Mouse (Mus musculus) liver, postnatal 0 days (tissue): ENCODE data around the gene Kcnc1. TPM values are rescaled to one million over a fixed set of nuclear protein-coding genes. Genes with fewer than 3 reads are reported as not detected.

ENCODE experiments used
- ATAC-seq: fragments of 200-750 bp; cut with Nextera tagmentation; 2 replicates; pipeline ENCODE4 v1.8.0; 2017; ENCODE audit warnings: mild to moderate bottlenecking, moderate library complexity
- DNase-seq: peaks from one replicate; pipeline ENCODE4 v3.0.0-alpha.2; 2016
- H3K27ac ChIP-seq: fragments of 300-500 bp; sonication (generic); 2 replicates; pipeline ENCODE4 v1.5.1; 2014; ENCODE audit warnings: antibody characterized with exemption, moderate library complexity, mild to moderate bottlenecking, low read depth
- H3K27me3 ChIP-seq: fragments of 300-500 bp; sonication (generic); 2 replicates; pipeline ENCODE4 v1.6.1; 2014; ENCODE audit warnings: low read length, control low read depth, mixed read lengths; ENCODE audit not compliant: insufficient read depth
- H3K36me3 ChIP-seq: fragments of 300-500 bp; sonication (generic); replicated peaks from 2 replicates; pipeline ENCODE4 v1.6.1; 2014; ENCODE audit warnings: mild to moderate bottlenecking, control low read depth, low read length, moderate library complexity, mixed read lengths; ENCODE audit not compliant: insufficient read depth
- H3K4me1 ChIP-seq: fragments of 300-500 bp; sonication (generic); 2 replicates; pipeline ENCODE4 v1.6.1; 2014; ENCODE audit warnings: antibody characterized with exemption, mild to moderate bottlenecking, control low read depth; ENCODE audit not compliant: insufficient read depth
- H3K4me2 ChIP-seq: fragments of 300-500 bp; sonication (generic); 2 replicates; pipeline ENCODE4 v1.6.1; 2014; ENCODE audit warnings: low read depth, mild to moderate bottlenecking, low read length, moderate library complexity, mixed read lengths
- H3K4me3 ChIP-seq: fragments of 300-500 bp; sonication (generic); 2 replicates; pipeline ENCODE4 v1.5.1; 2014; ENCODE audit warnings: low read depth, low read length
- H3K9ac ChIP-seq: fragments of 300-500 bp; sonication (generic); replicated peaks from 2 replicates; pipeline ENCODE4 v1.6.1; 2014; ENCODE audit warnings: mild to moderate bottlenecking, moderate library complexity
- H3K9me3 ChIP-seq: fragments of 300-500 bp; sonication (generic); 2 replicates; pipeline ENCODE4 v1.6.1; 2016; ENCODE audit warnings: mild to moderate bottlenecking, control low read depth, low read length, mixed read lengths
- CTCF ChIP-seq: sonication (generic); IDR thresholded peaks from 2 replicates; pipeline ENCODE4 v1.5.1; 2016; ENCODE audit warnings: antibody characterized with exemption, low read depth
- EP300 ChIP-seq: IDR thresholded peaks from 2 replicates; pipeline ENCODE4 v1.6.1; 2016; ENCODE audit warnings: antibody characterized with exemption, low read depth, mild to moderate bottlenecking
- WGBS: fragments of 180-500 bp; shearing (Covaris S2); extraction: QIAGEN DNeasy Blood & Tissue Kit; methylation state at CpG from one replicate; pipeline ENCODE4 v1.1.7; 2014; ENCODE audit not compliant: insufficient replicate concordance; 5-methylcytosine and 5-hydroxymethylcytosine counted together
- polyA plus RNA-seq: library from polyadenylated mRNA; unstranded; fragments of >200 nt; fragmentation: Nextera tagmentation; extraction: Ambion mirVana; gene quantifications from 2 replicates; pipeline ENCODE4 v1.2.1, GENCODE M21; 2015

Gene Kcnc1
- polyA plus RNA-seq, 1 experiment from 2014 or later, result not detected

GRCm38 (mm10) chr7:46415818-46416425 lies 19.6 kb downstream of the Kcnc1 start:
- DNase-seq, result no peak
- 63% methylated on average over 14 of the region's 14 CpGs for WGBS
- TF ChIP-seq EP300 (no peak), CTCF (no peak)
- H3K9ac ChIP-seq, result no peak overlapping the region
- no peak overlapping the region for H3K27ac ChIP-seq
- ATAC-seq, result no peak
- no peaks in the 10 kb centered on the region for H3K9me3 ChIP-seq
- H3K4me1 ChIP-seq, result no peaks in the 10 kb centered on the region
- H3K4me2 ChIP-seq, result no peak overlapping the region
- no peaks in the 10 kb centered on the region for H3K36me3 ChIP-seq
- no peak overlapping the region for H3K4me3 ChIP-seq
- no peaks in the 10 kb centered on the region for H3K27me3 ChIP-seq

GRCm38 (mm10) chr7:46417467-46417866 lies 21.2 kb downstream of the Kcnc1 start:
- no peaks in the 10 kb centered on the region for H3K27me3 ChIP-seq
- 70% methylated on average over 7 of the region's 7 CpGs for WGBS
- no peaks in the 10 kb centered on the region for H3K4me1 ChIP-seq
- no peak overlapping the region for H3K4me2 ChIP-seq
- no peak overlapping the region for H3K4me3 ChIP-seq
- H3K9me3 ChIP-seq, result no peaks in the 10 kb centered on the region
- no peak for DNase-seq
- H3K9ac ChIP-seq, result no peak overlapping the region
- H3K36me3 ChIP-seq, result no peaks in the 10 kb centered on the region
- no peak for ATAC-seq
- no peak overlapping the region for H3K27ac ChIP-seq
- no peak for TF ChIP-seq EP300
- TF ChIP-seq CTCF, result no peak

GRCm38 (mm10) chr7:46418102-46418622 lies 21.9 kb downstream of the Kcnc1 start:
- H3K4me2 ChIP-seq, result no peak overlapping the region
- H3K9me3 ChIP-seq, result no peaks in the 10 kb centered on the region
- no peak overlapping the region for H3K4me3 ChIP-seq
- no peak overlapping the region for H3K9ac ChIP-seq
- TF ChIP-seq EP300 (no peak), CTCF (no peak)
- H3K4me1 ChIP-seq, result no peaks in the 10 kb centered on the region
- ATAC-seq (no peak), DNase-seq (no peak)
- no peaks in the 10 kb centered on the region for H3K27me3 ChIP-seq
- WGBS, result 75% methylated on average over 16 of the region's 16 CpGs
- H3K27ac ChIP-seq, result no peak overlapping the region
- H3K36me3 ChIP-seq, result no peaks in the 10 kb centered on the region

- Histone ChIP-seq H3K9me3 (no peaks in the 10 kb centered on the region), H3K9ac (no peak overlapping the region), H3K27ac (no peak overlapping the region), H3K4me1 (no peaks in the 10 kb centered on the region), H3K27me3 (no peaks in the 10 kb centered on the region), H3K4me3 (no peak overlapping the region), H3K36me3 (no peaks in the 10 kb centered on the region), H3K4me2 (no peak overlapping the region)
- no peak for DNase-seq
- 39% methylated on average over 5 of the region's 5 CpGs for WGBS
- TF ChIP-seq EP300, result no peak
- no peak for TF ChIP-seq CTCF
- ATAC-seq, result no peak
Measured at GRCm38 (mm10) chr7:46421535-46421934, 25.2 kb downstream of the Kcnc1 start.

GRCm38 (mm10) chr7:46422052-46422763 lies 25.9 kb downstream of the Kcnc1 start:
- Histone ChIP-seq H3K27ac (no peak overlapping the region), H3K9me3 (no peaks in the 10 kb centered on the region), H3K9ac (no peak overlapping the region), H3K4me3 (no peak overlapping the region), H3K36me3 (no peaks in the 10 kb centered on the region), H3K4me2 (no peak overlapping the region), H3K4me1 (no peaks in the 10 kb centered on the region), H3K27me3 (no peaks in the 10 kb centered on the region)
- ATAC-seq (no peak), DNase-seq (no peak)
- TF ChIP-seq CTCF, result no peak
- TF ChIP-seq EP300, result no peak
- WGBS, result 56% methylated on average over 8 of the region's 8 CpGs

- 40% methylated on average over 18 of the region's 18 CpGs for WGBS
- TF ChIP-seq CTCF, result peak; percentile 66
- TF ChIP-seq EP300, result no peak
- peak; percentile 65 for DNase-seq
Measured at GRCm38 (mm10) chr7:46422764-46423412, 26.6 kb downstream of the Kcnc1 start.

More at GRCm38 (mm10) chr7:46422764-46423412, 26.6 kb downstream of the Kcnc1 start:
- Histone ChIP-seq H3K9me3 (no peaks in the 10 kb centered on the region), H3K36me3 (no peaks in the 10 kb centered on the region), H3K9ac (no peak overlapping the region), H3K27me3 (no peaks in the 10 kb centered on the region), H3K4me3 (no peak overlapping the region), H3K27ac (no peak overlapping the region), H3K4me1 (no peaks in the 10 kb centered on the region), H3K4me2 (no peak overlapping the region)
- ATAC-seq, result peak; percentile 19; the same call in 1 of the 2 replicates
